Mouse (Mus musculus) adrenal gland, adult 10 weeks (tissue): ENCODE measurements around the gene Slc35d3. TPM values are rescaled to one million over a fixed set of nuclear protein-coding genes. Genes with fewer than 3 reads are reported as not detected.

Source experiments
- polyA plus RNA-seq: library from polyadenylated mRNA; stranded (reverse); fragments of 350-450 nt; fragmentation: Illumina TruSeq; extraction: RNeasy Lipid Tissue Mini Kit (QIAGEN cat#74804); gene quantifications from one replicate; pipeline ENCODE4 v1.2.3, GENCODE M21; 2014; ENCODE audit warnings: low read depth, low replicate concordance

Slc35d3 gene
- polyA plus RNA-seq = 28.1 TPM

GRCm38 (mm10) chr10:19850998-19851691, at the start of gene Slc35d3:
Slc35d3 (minus strand) TSS chr10:19851459.

Other genes starting within 250 kb of the Slc35d3 start
- 0.29 TPM for gene Il22ra2, start 229.5 kb downstream of the Slc35d3 start, polyA plus RNA-seq
- gene Il20ra, start 138.9 kb downstream of the Slc35d3 start, polyA plus RNA-seq = 5.9 TPM
- 30.7 TPM for gene Pex7, start 56.2 kb upstream of the Slc35d3 start, polyA plus RNA-seq
- gene Map3k5, start 83.0 kb upstream of the Slc35d3 start, polyA plus RNA-seq = 15.4 TPM